Mouse (Mus musculus): ENCODE data around the gene Bach2.

The Bach2 gene

GRCm38 (mm10) chr4:32569995-32570938 is 331.7 kb downstream of the Bach2 start:
- no peak for DNase-seq (ENCODE audit: low spot score)

- no peak for DNase-seq (ENCODE audit: low spot score)
Observed at GRCm38 (mm10) chr4:32570939-32571317, 332.3 kb downstream of the Bach2 start.

- DNase-seq (ENCODE audit: low spot score): no peak
Observed at GRCm38 (mm10) chr4:32571441-32571840, 332.8 kb downstream of the Bach2 start.

- no peak for DNase-seq (ENCODE audit: low spot score)
Observed at GRCm38 (mm10) chr4:32572118-32572517, 333.5 kb downstream of the Bach2 start.

GRCm38 (mm10) chr4:32573586-32573985 is 335.0 kb downstream of the Bach2 start:
- no peak for DNase-seq (ENCODE audit: low spot score)

- DNase-seq (ENCODE audit: low spot score): no peak
Observed at GRCm38 (mm10) chr4:32574604-32575003, 336.0 kb downstream of the Bach2 start.

GRCm38 (mm10) chr4:32575165-32575564 is 336.6 kb downstream of the Bach2 start:
- DNase-seq (ENCODE audit: low spot score): no peak

GRCm38 (mm10) chr4:32579850-32580249 is 341.2 kb downstream of the Bach2 start:
- no peak for DNase-seq (ENCODE audit: low spot score)

GRCm38 (mm10) chr4:32584181-32584580 is 345.6 kb downstream of the Bach2 start:
- DNase-seq (ENCODE audit: low spot score): no peak

GRCm38 (mm10) chr4:32586596-32586995 is 348.0 kb downstream of the Bach2 start:
- no peak for DNase-seq (ENCODE audit: low spot score)

GRCm38 (mm10) chr4:32587543-32587942 is 348.9 kb downstream of the Bach2 start:
- DNase-seq (ENCODE audit: low spot score): no peak

GRCm38 (mm10) chr4:32588237-32588636 is 349.6 kb downstream of the Bach2 start:
- DNase-seq (ENCODE audit: low spot score): no peak

- DNase-seq (ENCODE audit: low spot score): no peak
Observed at GRCm38 (mm10) chr4:32601135-32601534, 362.5 kb downstream of the Bach2 start.

- no peak for DNase-seq (ENCODE audit: low spot score)
Observed at GRCm38 (mm10) chr4:32602660-32603059, 364.1 kb downstream of the Bach2 start, which contains the start of gene Gja10. Gene Gja10, minus strand, starts transcription at chr4:32602760.

- DNase-seq (ENCODE audit: low spot score): peak; percentile 90
Observed at GRCm38 (mm10) chr4:32615034-32615881, 376.7 kb downstream of the Bach2 start, which contains the start of gene Casp8ap2. Gene Casp8ap2, plus strand, starts transcription at chr4:32615451.

GRCm38 (mm10) chr4:32621637-32622036 is 383.0 kb downstream of the Bach2 start:
- DNase-seq (ENCODE audit: low spot score): no peak
